Mouse (Mus musculus) MEL (cell line): ENCODE results near the gene Npas3. TPM values are rescaled to one million over a fixed set of nuclear protein-coding genes. Genes with fewer than 3 reads are reported as not detected.

ENCODE experiments used
- DNase-seq: peaks from one replicate; pipeline ENCODE4 v3.0.0; 2011; ENCODE audit warnings: low read depth, low spot score
- H3K27ac ChIP-seq: 2 replicates; pipeline ENCODE4 v1.5.1; 2012; ENCODE audit warnings: low read depth, mild to moderate bottlenecking, control low read depth, low read length, moderate library complexity; ENCODE audit not compliant: control insufficient read depth
- H3K27me3 ChIP-seq, 2 experiments: fragments of 150-350 bp in 1 of 2; sonication (generic) in 1 of 2; 2 replicates each; pipeline ENCODE4 v1.6.1; 2012; ENCODE audit warnings: low read length in 2 of 2, mild to moderate bottlenecking in 2 of 2, improper control_type of control experiment in 1 of 2, moderate library complexity in 1 of 2; ENCODE audit not compliant: insufficient read depth in 2 of 2, control insufficient read depth in 1 of 2
- H3K36me3 ChIP-seq, 2 experiments: 2 replicates each; pipeline ENCODE4 v1.6.1; 2012 to 2014; ENCODE audit warnings: low read length in 2 of 2, improper control_type of control experiment in 1 of 2, inconsistent platforms in 1 of 2, mild to moderate bottlenecking in 1 of 2; ENCODE audit not compliant: insufficient read depth in 2 of 2, control insufficient read depth in 1 of 2
- H3K4me1 ChIP-seq, 2 experiments: fragments of 150-350 bp in 1 of 2; sonication (generic) in 1 of 2; 2 replicates each; pipeline ENCODE4 v1.6.1; 2012; ENCODE audit warnings: low read length in 2 of 2, improper control_type of control experiment in 1 of 2, mild to moderate bottlenecking in 1 of 2; ENCODE audit not compliant: insufficient read depth in 2 of 2, control insufficient read depth in 1 of 2
- H3K4me3 ChIP-seq, 2 experiments: fragments of 150-350 bp in 1 of 2; sonication (generic) in 1 of 2; 2 replicates each; pipeline ENCODE4 v1.5.1; 2012; ENCODE audit warnings: low read depth in 2 of 2, low read length in 2 of 2, mild to moderate bottlenecking in 2 of 2, moderate library complexity in 2 of 2, control low read depth in 1 of 2, improper control_type of control experiment in 1 of 2; ENCODE audit not compliant: control insufficient read depth in 1 of 2, insufficient read depth in 1 of 2
- H3K79me2 ChIP-seq: 2 replicates; pipeline ENCODE4 v1.6.1; 2012; ENCODE audit warnings: mild to moderate bottlenecking, low read length, moderate library complexity; ENCODE audit not compliant: control insufficient read depth, poor library complexity, insufficient read depth
- H3K9ac ChIP-seq: 2 replicates; pipeline ENCODE4 v1.6.1; 2012; ENCODE audit warnings: low read depth, mild to moderate bottlenecking, control low read depth, low read length, moderate library complexity; ENCODE audit not compliant: control insufficient read depth, poor library complexity, severe bottlenecking
- H3K9me3 ChIP-seq: fragments of 150-350 bp; sonication (generic); replicated peaks from 2 replicates; pipeline ENCODE4 v1.6.1; 2012; ENCODE audit warnings: mild to moderate bottlenecking, low read length, improper control_type of control experiment, moderate library complexity; ENCODE audit not compliant: insufficient read depth
- CHD1 ChIP-seq: IDR thresholded peaks from 2 replicates; pipeline ENCODE4 v1.6.1; 2012; ENCODE audit warnings: low read depth, mild to moderate bottlenecking, inconsistent platforms, low read length, improper control_type of control experiment
- CTCF ChIP-seq, 3 experiments: IDR thresholded peaks in 2 of 3; conservative IDR thresholded peaks in 1 of 3; 2 replicates each; pipeline ENCODE4 v1.5.1; 2011 to 2012; ENCODE audit warnings: low read length in 3 of 3, low read depth in 2 of 3, mild to moderate bottlenecking in 2 of 3, improper control_type of control experiment in 1 of 3, inconsistent platforms in 1 of 3, mixed read lengths in 1 of 3, moderate library complexity in 1 of 3; ENCODE audit not compliant: control insufficient read depth in 1 of 3, insufficient read depth in 1 of 3, poor library complexity in 1 of 3, severe bottlenecking in 1 of 3
- E2F4 ChIP-seq: IDR thresholded peaks from 2 replicates; pipeline ENCODE4 v1.6.1; 2011; ENCODE audit warnings: low read depth, low read length, improper control_type of control experiment, borderline replicate concordance
- ELF1 ChIP-seq: IDR thresholded peaks from 2 replicates; pipeline ENCODE4 v1.6.1; 2014; ENCODE audit warnings: low read depth, mild to moderate bottlenecking, inconsistent platforms, low read length, improper control_type of control experiment, moderate library complexity
- ETS1 ChIP-seq: IDR thresholded peaks from 2 replicates; pipeline ENCODE4 v1.6.1; 2012; ENCODE audit warnings: low read depth, mild to moderate bottlenecking, inconsistent platforms, low read length, improper control_type of control experiment, moderate library complexity
- GATA1 ChIP-seq: IDR thresholded peaks from 2 replicates; pipeline ENCODE4 v1.6.1; 2011; ENCODE audit warnings: low read depth, low read length, improper control_type of control experiment
- JUND ChIP-seq: IDR thresholded peaks from 2 replicates; pipeline ENCODE4 v1.6.1; 2011; ENCODE audit warnings: low read depth, mild to moderate bottlenecking, improper control_type of control experiment, low read length
- KAT2A ChIP-seq: conservative IDR thresholded peaks from 2 replicates; pipeline ENCODE4 v1.6.1; 2012; ENCODE audit warnings: low read depth, low read length, improper control_type of control experiment, inconsistent platforms
- MAX ChIP-seq: IDR thresholded peaks from 2 replicates; pipeline ENCODE4 v1.6.1; 2011; ENCODE audit warnings: low read length, improper control_type of control experiment
- MAZ ChIP-seq: IDR thresholded peaks from 2 replicates; pipeline ENCODE4 v1.6.1; 2012; ENCODE audit warnings: low read depth, mild to moderate bottlenecking, inconsistent platforms, low read length, improper control_type of control experiment
- MXI1 ChIP-seq: IDR thresholded peaks from 2 replicates; pipeline ENCODE4 v1.6.1; 2011; ENCODE audit warnings: mild to moderate bottlenecking, low read depth, low read length, improper control_type of control experiment
- MYB ChIP-seq: IDR thresholded peaks from 2 replicates; pipeline ENCODE4 v1.6.1; 2011; ENCODE audit warnings: mild to moderate bottlenecking, low read depth, low read length, improper control_type of control experiment
- NELFE ChIP-seq: IDR thresholded peaks from 2 replicates; pipeline ENCODE4 v1.6.1; 2011; ENCODE audit warnings: low read depth, low read length, improper control_type of control experiment
- POLR2A ChIP-seq, 2 experiments: IDR thresholded peaks; 2 replicates each; pipeline ENCODE4 v1.6.1; 2011 to 2012; ENCODE audit warnings: low read length in 2 of 2, mild to moderate bottlenecking in 2 of 2, control low read depth in 1 of 2, improper control_type of control experiment in 1 of 2, low read depth in 1 of 2, moderate library complexity in 1 of 2; ENCODE audit not compliant: control insufficient read depth in 1 of 2, insufficient read depth in 1 of 2, poor library complexity in 1 of 2
- POLR2AphosphoS5 ChIP-seq: IDR thresholded peaks from 2 replicates; pipeline ENCODE4 v1.6.1; 2012; ENCODE audit warnings: low read depth, borderline replicate concordance, mild to moderate bottlenecking, inconsistent platforms, low read length, moderate library complexity, mixed read lengths
- RAD21 ChIP-seq: IDR thresholded peaks from 2 replicates; pipeline ENCODE4 v1.6.1; 2011; ENCODE audit warnings: mild to moderate bottlenecking, low read depth, low read length, improper control_type of control experiment
- RCOR1 ChIP-seq: IDR thresholded peaks from 2 replicates; pipeline ENCODE4 v1.6.1; 2012; ENCODE audit warnings: low read depth, mild to moderate bottlenecking, inconsistent platforms, low read length, improper control_type of control experiment
- SIN3A ChIP-seq: IDR thresholded peaks from 2 replicates; pipeline ENCODE4 v1.6.1; 2012; ENCODE audit warnings: low read length, improper control_type of control experiment, inconsistent platforms
- SMC3 ChIP-seq: IDR thresholded peaks from 2 replicates; pipeline ENCODE4 v1.6.1; 2011; ENCODE audit warnings: low read depth, low read length, improper control_type of control experiment
- TAL1 ChIP-seq: IDR thresholded peaks from 2 replicates; pipeline ENCODE4 v1.6.1; 2012; ENCODE audit warnings: mild to moderate bottlenecking, inconsistent platforms, low read length, moderate library complexity, mixed read lengths
- TBP ChIP-seq: IDR thresholded peaks from 2 replicates; pipeline ENCODE4 v1.8.0; 2011; ENCODE audit warnings: low read depth, low read length, improper control_type of control experiment
- TCF12 ChIP-seq: IDR thresholded peaks from 2 replicates; pipeline ENCODE4 v1.6.1; 2014; ENCODE audit warnings: low read depth, mild to moderate bottlenecking, inconsistent platforms, low read length, improper control_type of control experiment, moderate library complexity
- UBTF ChIP-seq: IDR thresholded peaks from 2 replicates; pipeline ENCODE4 v1.6.1; 2012; ENCODE audit warnings: low read depth, mild to moderate bottlenecking, inconsistent platforms, low read length, improper control_type of control experiment, moderate library complexity, borderline replicate concordance; ENCODE audit not compliant: insufficient read depth
- USF1 ChIP-seq: IDR thresholded peaks from 2 replicates; pipeline ENCODE4 v1.6.1; 2014; ENCODE audit warnings: low read depth, mild to moderate bottlenecking, inconsistent platforms, low read length, improper control_type of control experiment, moderate library complexity
- USF2 ChIP-seq, 2 experiments: IDR thresholded peaks; 2 replicates each; pipeline ENCODE4 v1.6.1; 2011 to 2012; ENCODE audit warnings: improper control_type of control experiment in 2 of 2, low read length in 2 of 2, borderline replicate concordance in 1 of 2, inconsistent platforms in 1 of 2, low read depth in 1 of 2, mild to moderate bottlenecking in 1 of 2; ENCODE audit not compliant: insufficient read depth in 1 of 2
- ZC3H11A ChIP-seq: IDR thresholded peaks from 2 replicates; pipeline ENCODE4 v1.6.1; 2012; ENCODE audit warnings: low read depth, mild to moderate bottlenecking, inconsistent platforms, low read length, improper control_type of control experiment
- ZKSCAN1 ChIP-seq: IDR thresholded peaks from 2 replicates; pipeline ENCODE4 v1.6.1; 2012; ENCODE audit warnings: low read depth, mild to moderate bottlenecking, inconsistent platforms, low read length, improper control_type of control experiment, moderate library complexity
- ZMIZ1 ChIP-seq: IDR thresholded peaks from 2 replicates; pipeline ENCODE4 v1.6.1; 2012; ENCODE audit warnings: low read depth, mild to moderate bottlenecking, inconsistent platforms, low read length, improper control_type of control experiment, moderate library complexity
- ZNF384 ChIP-seq: IDR thresholded peaks from 2 replicates; pipeline ENCODE4 v1.6.1; 2012; ENCODE audit warnings: low read depth, mild to moderate bottlenecking, inconsistent platforms, low read length, improper control_type of control experiment
- polyA plus RNA-seq, 2 experiments: library from polyadenylated mRNA; stranded (reverse) in 1 of 2; unstranded in 1 of 2; fragments of >175 nt in 1 of 2; fragments of >200 nt in 1 of 2; gene quantifications; 2 replicates each; pipeline versions ENCODE4 v1.2.1 to v1.2.4; 2012; ENCODE audit warnings: low replicate concordance in 2 of 2, low read depth in 1 of 2; ENCODE audit not compliant: insufficient read length in 2 of 2, insufficient read depth in 1 of 2, missing spikeins in 1 of 2
- total RNA-seq: library from RNA; depleted of rRNA; stranded (reverse); fragments of 300-350 nt; gene quantifications from 2 replicates; pipeline ENCODE4 v1.2.3, GENCODE M21; 2012

Gene Npas3
- total and polyA plus RNA-seq, 3 experiments: not detected

- H3K4me3 ChIP-seq: no peak overlapping the region
- no peak overlapping the region for H3K9ac ChIP-seq
- H3K9me3 ChIP-seq: no peaks in the 10 kb centered on the region
- H3K36me3 ChIP-seq: no peaks in the 10 kb centered on the region
- no peaks in the 10 kb centered on the region for H3K79me2 ChIP-seq
- no peaks in the 10 kb centered on the region for H3K27me3 ChIP-seq
- H3K27ac ChIP-seq: no peak overlapping the region
- TF ChIP-seq GATA1 (no peak), MAZ (no peak), TAL1 (no peak), POLR2A (IDR thresholded peaks at IDR 0.05; ENCODE audit: control insufficient read depth in 1 of 2, insufficient read depth in 1 of 2, low read depth in 1 of 2, low read length in 2 of 2, poor library complexity in 1 of 2) (no peak), ELF1 (no peak), MXI1 (no peak), ZKSCAN1 (no peak), JUND (no peak), KAT2A (no peak), UBTF (no peak), RAD21 (no peak), SIN3A (no peak), ZNF384 (no peak), USF2 (IDR thresholded peaks at IDR 0.05; ENCODE audit: borderline replicate concordance in 1 of 2, insufficient read depth in 1 of 2, low read depth in 1 of 2, low read length in 2 of 2) (no peak), USF1 (no peak), TCF12 (no peak), MAX (no peak), MYB (no peak), ZMIZ1 (no peak), TBP (no peak)
- no peaks in the 10 kb centered on the region for H3K4me1 ChIP-seq
- no peak for DNase-seq
Measured at GRCm38 (mm10) chr12:53558259-53558658, 309.8 kb downstream of the Npas3 start.

GRCm38 (mm10) chr12:53566712-53567387, 318.4 kb downstream of the Npas3 start:
- Histone ChIP-seq H3K4me1 (no peaks in the 10 kb centered on the region), H3K9ac (no peak overlapping the region), H3K27me3 (no peaks in the 10 kb centered on the region), H3K79me2 (no peaks in the 10 kb centered on the region), H3K9me3 (no peaks in the 10 kb centered on the region), H3K4me3 (no peak overlapping the region), H3K27ac (no peak overlapping the region), H3K36me3 (no peaks in the 10 kb centered on the region)
- no peak for DNase-seq
- TF ChIP-seq SMC3 (no peak), TAL1 (no peak), ZKSCAN1 (no peak), CHD1 (no peak), RCOR1 (no peak), ZMIZ1 (no peak), POLR2AphosphoS5 (no peak), SIN3A (no peak), MXI1 (no peak), NELFE (no peak), ZC3H11A (no peak), E2F4 (no peak), CTCF (IDR thresholded peaks at IDR 0.05 in 2 of 3, conservative IDR thresholded peaks at IDR 0.05 in 1 of 3; ENCODE audit: control insufficient read depth in 1 of 3, insufficient read depth in 1 of 3, low read depth in 2 of 3, low read length in 3 of 3, poor library complexity in 1 of 3, severe bottlenecking in 1 of 3) (no peak), USF1 (no peak), POLR2A (IDR thresholded peaks at IDR 0.05; ENCODE audit: control insufficient read depth in 1 of 2, insufficient read depth in 1 of 2, low read depth in 1 of 2, low read length in 2 of 2, poor library complexity in 1 of 2) (no peak), ETS1 (no peak), RAD21 (no peak)
